Comparison of ENCODE assay signal across 15 mouse cellular contexts in genomic region chr8:70171240-70171639, GRCm38 (mm10). TPM values are rescaled to one million over a fixed set of nuclear protein-coding genes. Genes with fewer than 3 reads are reported as not detected.
DNase-seq lines count a peak whose midpoint lies in the region; ATAC-seq and TF ChIP-seq lines count a peak whose summit lies in the region.
"Had no signal": no experiment of that assay in that cellular context is flagged by ENCODE, and none has a peak within 500 bp of the region (broad histone marks: within the 10 kb centered on the region; RNA-seq: fewer than 3 reads in every experiment).

No protein-coding gene starts in this region.

- 93% methylated on average over 7 of the region's 7 CpGs for WGBS in forebrain, embryonic 10.5 days
- WGBS in forebrain, embryonic 16.5 days, result 90% methylated on average over 7 of the region's 7 CpGs
- WGBS in kidney, embryonic 16.5 days, result 73% methylated on average over 7 of the region's 7 CpGs
- 75% methylated on average over 7 of the region's 7 CpGs for WGBS in kidney, adult 2 months
- 85% methylated on average over 7 of the region's 7 CpGs for WGBS in embryonic facial prominence, embryonic 13.5 days
- 71% methylated on average over 7 of the region's 7 CpGs for WGBS in liver, embryonic 11.5 days

- H3K27ac ChIP-seq in forebrain, embryonic 10.5 days, result no peak overlapping the region
- no peak overlapping the region for H3K27ac ChIP-seq in forebrain, embryonic 16.5 days (ENCODE audit: low read length)
- H3K27ac ChIP-seq in kidney, embryonic 16.5 days (ENCODE audit: low read length), result peak overlapping the region; percentile 25; the same call in 1 of the 2 replicates
- H3K27ac ChIP-seq in kidney, adult 2 months (ENCODE audit: insufficient read depth, low read depth, low read length), result no peak overlapping the region
- H3K27ac ChIP-seq in embryonic facial prominence, embryonic 13.5 days, result 0 out of 2 replicates have a peak overlapping the region, but pooled peaks have one; percentile 18
- H3K27ac ChIP-seq in liver, embryonic 11.5 days (ENCODE audit: low read depth, low read length), result peak overlapping the region; percentile 73; the same call in 1 of the 2 replicates
- H3K27ac ChIP-seq: neural tube, embryonic 15.5 days had no signal

- peaks cover 39% of the 10 kb centered on the region for H3K4me1 ChIP-seq in forebrain, embryonic 10.5 days
- peaks cover 30% of the 10 kb centered on the region for H3K4me1 ChIP-seq in forebrain, embryonic 16.5 days (replicated peaks; ENCODE audit: control insufficient read depth, insufficient read depth, low read length)
- H3K4me1 ChIP-seq in kidney, embryonic 16.5 days (ENCODE audit: insufficient read depth, low read length), result peaks cover 20% of the 10 kb centered on the region
- peaks cover 8% of the 10 kb centered on the region for H3K4me1 ChIP-seq in kidney, adult 2 months (ENCODE audit: control insufficient read depth, insufficient read depth, low read length)
- peaks cover 32% of the 10 kb centered on the region for H3K4me1 ChIP-seq in embryonic facial prominence, embryonic 13.5 days
- peaks cover 34% of the 10 kb centered on the region for H3K4me1 ChIP-seq in liver, embryonic 11.5 days (replicated peaks; ENCODE audit: control insufficient read depth, insufficient read depth, low read length)

- H3K27me3 ChIP-seq in forebrain, embryonic 10.5 days (ENCODE audit: poor library complexity, severe bottlenecking), result peaks cover 13% of the 10 kb centered on the region
- H3K27me3 ChIP-seq in forebrain, embryonic 16.5 days (replicated peaks; ENCODE audit: control insufficient read depth, insufficient read depth, low read length), result no peaks in the 10 kb centered on the region
- H3K27me3 ChIP-seq in kidney, embryonic 16.5 days (ENCODE audit: insufficient read depth, low read length), result peaks cover 4% of the 10 kb centered on the region
- no peaks in the 10 kb centered on the region for H3K27me3 ChIP-seq in kidney, adult 2 months (replicated peaks; ENCODE audit: control insufficient read depth, insufficient read depth, low read length)
- peaks cover 12% of the 10 kb centered on the region for H3K27me3 ChIP-seq in embryonic facial prominence, embryonic 13.5 days
- no peaks in the 10 kb centered on the region; the same call in 1 of the 2 replicates for H3K27me3 ChIP-seq in liver, embryonic 11.5 days (replicated peaks; ENCODE audit: control insufficient read depth, insufficient read depth, low read length)
- H3K27me3 ChIP-seq: neural tube, embryonic 15.5 days had no signal

- ATAC-seq in forebrain, embryonic 16.5 days, result no peak
- no peak for ATAC-seq in kidney, embryonic 16.5 days (ENCODE audit: low FRiP score, low TSS enrichment)
- ATAC-seq in embryonic facial prominence, embryonic 13.5 days (ENCODE audit: insufficient number of reproducible peaks, insufficient read depth, low FRiP score, low TSS enrichment, low read depth), result no peak
- ATAC-seq in liver, embryonic 11.5 days (replicated peaks; ENCODE audit: low FRiP score), result 0 out of 2 replicates have a peak, but pooled peaks have one; percentile 33

- no peak for TF ChIP-seq POLR2A in kidney, adult 2 months (IDR thresholded peaks at IDR 0.05; ENCODE audit: low read depth, low read length)

- no peak for TF ChIP-seq CTCF in kidney, adult 2 months (conservative IDR thresholded peaks at IDR 0.05; ENCODE audit: insufficient read depth, insufficient read length, low read depth, low read length)

- peaks cover 15% of the 10 kb centered on the region for H3K36me3 ChIP-seq in forebrain, embryonic 10.5 days (replicated peaks)
- H3K36me3 ChIP-seq in forebrain, embryonic 16.5 days (ENCODE audit: control insufficient read depth, insufficient read depth), result no peaks in the 10 kb centered on the region
- H3K36me3 ChIP-seq in kidney, embryonic 16.5 days (ENCODE audit: insufficient read depth, low read length), result no peaks in the 10 kb centered on the region
- no peaks in the 10 kb centered on the region for H3K36me3 ChIP-seq in kidney, adult 2 months (ENCODE audit: control insufficient read depth, insufficient read depth, low read length)
- peaks cover 10% of the 10 kb centered on the region for H3K36me3 ChIP-seq in embryonic facial prominence, embryonic 13.5 days
- H3K36me3 ChIP-seq in liver, embryonic 11.5 days (ENCODE audit: control insufficient read depth, insufficient read depth, low read length), result no peaks in the 10 kb centered on the region
- H3K36me3 ChIP-seq: neural tube, embryonic 15.5 days had no signal

- H3K4me2 ChIP-seq in forebrain, embryonic 16.5 days (ENCODE audit: low read length), result no peak overlapping the region
- H3K4me2 ChIP-seq in kidney, embryonic 16.5 days (replicated peaks; ENCODE audit: low read depth, low read length), result peak overlapping the region; percentile 66; the same call in 1 of the 2 replicates
- peak overlapping the region; percentile 61 for H3K4me2 ChIP-seq in embryonic facial prominence, embryonic 13.5 days
- peak overlapping the region; percentile 75 for H3K4me2 ChIP-seq in liver, embryonic 11.5 days

- H3K9me3 ChIP-seq in forebrain, embryonic 10.5 days, result no peaks in the 10 kb centered on the region
- H3K9me3 ChIP-seq in forebrain, embryonic 16.5 days (ENCODE audit: control insufficient read depth, low read length), result no peaks in the 10 kb centered on the region
- H3K9me3 ChIP-seq in kidney, embryonic 16.5 days (ENCODE audit: low read length), result no peaks in the 10 kb centered on the region
- no peaks in the 10 kb centered on the region for H3K9me3 ChIP-seq in embryonic facial prominence, embryonic 13.5 days
- H3K9me3 ChIP-seq in liver, embryonic 11.5 days (ENCODE audit: control insufficient read depth, low read length), result no peaks in the 10 kb centered on the region
- H3K9me3 ChIP-seq: neural tube, embryonic 15.5 days had no signal

- no peak for DNase-seq in forebrain, embryonic 10.5 days (ENCODE audit: extremely low spot score, low spot score)
- DNase-seq in kidney, adult 2 months, result no peak
- no peak for DNase-seq in liver, embryonic 11.5 days (ENCODE audit: low spot score)
- DNase-seq in left cerebral cortex, postnatal 36 days (ENCODE audit: low spot score in 2 of 2), result no peak
- DNase-seq in embryo, embryonic 11 days, result no peak
- DNase-seq: cerebellum, postnatal 25 days; gastrocnemius, postnatal 25 days; lung, postnatal 10 days; midbrain, embryonic 14.5 days; thymus, postnatal 14 days had no signal

- intact Hi-C loops in left cerebral cortex, postnatal 36 days (cut with DNase I), result no loop called here

- peak overlapping the region; percentile 65; the same call in 1 of the 2 replicates for H3K4me3 ChIP-seq in forebrain, embryonic 10.5 days
- no peak overlapping the region for H3K4me3 ChIP-seq in forebrain, embryonic 16.5 days (replicated peaks; ENCODE audit: low read length)
- H3K4me3 ChIP-seq in kidney, embryonic 16.5 days (ENCODE audit: low read length), result no peak overlapping the region
- no peak overlapping the region for H3K4me3 ChIP-seq in kidney, adult 2 months (ENCODE audit: insufficient read depth, low read depth, low read length)
- no peak overlapping the region for H3K4me3 ChIP-seq in embryonic facial prominence, embryonic 13.5 days
- no peak overlapping the region for H3K4me3 ChIP-seq in liver, embryonic 11.5 days (ENCODE audit: low read depth, low read length)

- no peak overlapping the region for H3K9ac ChIP-seq in forebrain, embryonic 16.5 days (replicated peaks; ENCODE audit: low read depth, low read length)
- H3K9ac ChIP-seq in kidney, embryonic 16.5 days (replicated peaks; ENCODE audit: low read length), result no peak overlapping the region; the same call in 1 of the 2 replicates
- H3K9ac ChIP-seq in embryonic facial prominence, embryonic 13.5 days, result no peak overlapping the region
- peak overlapping the region; percentile 84 for H3K9ac ChIP-seq in liver, embryonic 11.5 days (ENCODE audit: low read depth, low read length)

RNA-seq across cellular contexts. Expression of gene Tmem161a, which starts 0.9 kb away (rescaled TPM):
- polyA plus RNA-seq in forebrain, embryonic 10.5 days (2016; fragmentation: Nextera tagmentation; extraction: Ambion mirVana), result 68.8 and 70.2 TPM in 2 replicates
- 58.4 and 67.7 TPM in 2 replicates for polyA plus RNA-seq in forebrain, embryonic 16.5 days (2015; fragmentation: Nextera tagmentation; extraction: Ambion mirVana)
- polyA plus RNA-seq in kidney, embryonic 16.5 days (2015; fragmentation: Nextera tagmentation; extraction: Ambion mirVana), result 81.7 and 87.8 TPM in 2 replicates
- polyA plus RNA-seq in kidney, adult 2 months (2012; rRNA removed), result 85.2 and 115 TPM in 2 replicates
- 68.5 and 70.5 TPM in 2 replicates for polyA plus RNA-seq in embryonic facial prominence, embryonic 13.5 days (2015; fragmentation: Nextera tagmentation; extraction: Ambion mirVana)
- 53.1 and 53.4 TPM in 2 replicates for polyA plus RNA-seq in liver, embryonic 11.5 days (2014; fragmentation: Nextera tagmentation; extraction: Ambion mirVana)
- total RNA-seq in left cerebral cortex, postnatal 36 days (2021), result 10 to 100 TPM; 42.9 to 60.1 TPM

RNA-seq across cellular contexts. Expression of gene Mef2b, which starts 31.7 kb away (rescaled TPM):
- 0.71 and 0.74 TPM in 2 replicates for polyA plus RNA-seq in forebrain, embryonic 10.5 days (2016; fragmentation: Nextera tagmentation; extraction: Ambion mirVana)
- 0.34 and 0.81 TPM in 2 replicates for polyA plus RNA-seq in forebrain, embryonic 16.5 days (2015; fragmentation: Nextera tagmentation; extraction: Ambion mirVana)
- polyA plus RNA-seq in kidney, embryonic 16.5 days (2015; fragmentation: Nextera tagmentation; extraction: Ambion mirVana), result 0.24 and 0.49 TPM in 2 replicates
- 0.10 and 0.16 TPM in 2 replicates for polyA plus RNA-seq in kidney, adult 2 months (2012; rRNA removed)
- 2.0 and 4.2 TPM in 2 replicates for polyA plus RNA-seq in embryonic facial prominence, embryonic 13.5 days (2015; fragmentation: Nextera tagmentation; extraction: Ambion mirVana)
- polyA plus RNA-seq in liver, embryonic 11.5 days (2014; fragmentation: Nextera tagmentation; extraction: Ambion mirVana), result 0.45 and 0.51 TPM in 2 replicates
- under 1 TPM; 0.61 to 0.64 TPM for total RNA-seq in left cerebral cortex, postnatal 36 days (2021)
- total RNA-seq: hematopoietic stem cell, adult 5-6 weeks had no signal

RNA-seq across cellular contexts. Expression of gene Borcs8, which starts 31.9 kb away (rescaled TPM):
- 38.5 and 41.6 TPM in 2 replicates for polyA plus RNA-seq in forebrain, embryonic 10.5 days (2016; fragmentation: Nextera tagmentation; extraction: Ambion mirVana)
- 48.1 and 60.0 TPM in 2 replicates for polyA plus RNA-seq in forebrain, embryonic 16.5 days (2015; fragmentation: Nextera tagmentation; extraction: Ambion mirVana)
- polyA plus RNA-seq in kidney, embryonic 16.5 days (2015; fragmentation: Nextera tagmentation; extraction: Ambion mirVana), result 58.3 and 58.6 TPM in 2 replicates
- polyA plus RNA-seq in kidney, adult 2 months (2012; rRNA removed), result 107 and 111 TPM in 2 replicates
- 56.1 and 57.4 TPM in 2 replicates for polyA plus RNA-seq in embryonic facial prominence, embryonic 13.5 days (2015; fragmentation: Nextera tagmentation; extraction: Ambion mirVana)
- 38.6 and 46.2 TPM in 2 replicates for polyA plus RNA-seq in liver, embryonic 11.5 days (2014; fragmentation: Nextera tagmentation; extraction: Ambion mirVana)
- 10 to 100 TPM; 47.9 to 50.5 TPM for total RNA-seq in left cerebral cortex, postnatal 36 days (2021)

RNA-seq across cellular contexts. Expression of gene Rfxank, which starts 32.3 kb away (rescaled TPM):
- 17.1 and 19.2 TPM in 2 replicates for polyA plus RNA-seq in forebrain, embryonic 10.5 days (2016; fragmentation: Nextera tagmentation; extraction: Ambion mirVana)
- polyA plus RNA-seq in forebrain, embryonic 16.5 days (2015; fragmentation: Nextera tagmentation; extraction: Ambion mirVana), result 10.5 and 14.4 TPM in 2 replicates
- polyA plus RNA-seq in kidney, embryonic 16.5 days (2015; fragmentation: Nextera tagmentation; extraction: Ambion mirVana), result 20.4 and 21.7 TPM in 2 replicates
- polyA plus RNA-seq in kidney, adult 2 months (2012; rRNA removed), result 29.9 and 31.9 TPM in 2 replicates
- polyA plus RNA-seq in embryonic facial prominence, embryonic 13.5 days (2015; fragmentation: Nextera tagmentation; extraction: Ambion mirVana), result 26.4 and 27.5 TPM in 2 replicates
- polyA plus RNA-seq in liver, embryonic 11.5 days (2014; fragmentation: Nextera tagmentation; extraction: Ambion mirVana), result 15.2 and 16.7 TPM in 2 replicates
- total RNA-seq in left cerebral cortex, postnatal 36 days (2021), result 10 to 100 TPM; 12.7 to 16.7 TPM

RNA-seq across cellular contexts. Expression of gene Nr2c2ap, which starts 40.1 kb away (rescaled TPM):
- polyA plus RNA-seq in forebrain, embryonic 10.5 days (2016; fragmentation: Nextera tagmentation; extraction: Ambion mirVana), result 35.7 and 37.9 TPM in 2 replicates
- 44.0 and 44.8 TPM in 2 replicates for polyA plus RNA-seq in forebrain, embryonic 16.5 days (2015; fragmentation: Nextera tagmentation; extraction: Ambion mirVana)
- polyA plus RNA-seq in kidney, embryonic 16.5 days (2015; fragmentation: Nextera tagmentation; extraction: Ambion mirVana), result 32.2 and 35.2 TPM in 2 replicates
- polyA plus RNA-seq in kidney, adult 2 months (2012; rRNA removed), result 13.8 and 14.8 TPM in 2 replicates
- 26.7 and 28.4 TPM in 2 replicates for polyA plus RNA-seq in embryonic facial prominence, embryonic 13.5 days (2015; fragmentation: Nextera tagmentation; extraction: Ambion mirVana)
- polyA plus RNA-seq in liver, embryonic 11.5 days (2014; fragmentation: Nextera tagmentation; extraction: Ambion mirVana), result 32.9 and 35.4 TPM in 2 replicates
- total RNA-seq in left cerebral cortex, postnatal 36 days (2021), result 10 to 100 TPM; 18.5 to 27.4 TPM

Comparison
In these comparisons a context has a peak if more than half of its experiments do, and no peak if none do; other contexts are left out.
1. H3K27ac ChIP-seq: peak in kidney, embryonic 16.5 days (single experiment), embryonic facial prominence, embryonic 13.5 days (single experiment) and liver, embryonic 11.5 days (single experiment); none in forebrain, embryonic 10.5 days (single experiment), forebrain, embryonic 16.5 days (single experiment) and kidney, adult 2 months (single experiment).